Mouse (Mus musculus): ENCODE measurements around the gene Rps6ka3. TPM values are rescaled to one million over a fixed set of nuclear protein-coding genes. Genes with fewer than 3 reads are reported as not detected.
A peak's percentile ranks its signal among the peaks of the same experiment; 100 is the strongest.

Rps6ka3 gene
- polyA plus RNA-seq, 1 experiment from 2014 or later, result 3.3 TPM

- Histone ChIP-seq H3K4me3 (replicated peaks) (peak overlapping the region; percentile 58), H3K36me3 (no peaks in the 10 kb centered on the region), H3K27ac (replicated peaks) (peak overlapping the region; percentile 85), H3K4me2 (peak overlapping the region; percentile 65), H3K27me3 (replicated peaks) (no peaks in the 10 kb centered on the region), H3K9ac (replicated peaks) (peak overlapping the region; percentile 57), H3K9me3 (replicated peaks) (no peaks in the 10 kb centered on the region), H3K4me1 (peaks cover 3% of the 10 kb centered on the region; the same call in 1 of the 2 replicates)
- 27% methylated on average over 37 of the region's 71 CpGs for WGBS
- peak; percentile 97 for ATAC-seq (ENCODE audit: low FRiP score)
Observed at GRCm38 (mm10) chrX:159255123-159255978, 45.2 kb downstream of the Rps6ka3 start.

DNA sequence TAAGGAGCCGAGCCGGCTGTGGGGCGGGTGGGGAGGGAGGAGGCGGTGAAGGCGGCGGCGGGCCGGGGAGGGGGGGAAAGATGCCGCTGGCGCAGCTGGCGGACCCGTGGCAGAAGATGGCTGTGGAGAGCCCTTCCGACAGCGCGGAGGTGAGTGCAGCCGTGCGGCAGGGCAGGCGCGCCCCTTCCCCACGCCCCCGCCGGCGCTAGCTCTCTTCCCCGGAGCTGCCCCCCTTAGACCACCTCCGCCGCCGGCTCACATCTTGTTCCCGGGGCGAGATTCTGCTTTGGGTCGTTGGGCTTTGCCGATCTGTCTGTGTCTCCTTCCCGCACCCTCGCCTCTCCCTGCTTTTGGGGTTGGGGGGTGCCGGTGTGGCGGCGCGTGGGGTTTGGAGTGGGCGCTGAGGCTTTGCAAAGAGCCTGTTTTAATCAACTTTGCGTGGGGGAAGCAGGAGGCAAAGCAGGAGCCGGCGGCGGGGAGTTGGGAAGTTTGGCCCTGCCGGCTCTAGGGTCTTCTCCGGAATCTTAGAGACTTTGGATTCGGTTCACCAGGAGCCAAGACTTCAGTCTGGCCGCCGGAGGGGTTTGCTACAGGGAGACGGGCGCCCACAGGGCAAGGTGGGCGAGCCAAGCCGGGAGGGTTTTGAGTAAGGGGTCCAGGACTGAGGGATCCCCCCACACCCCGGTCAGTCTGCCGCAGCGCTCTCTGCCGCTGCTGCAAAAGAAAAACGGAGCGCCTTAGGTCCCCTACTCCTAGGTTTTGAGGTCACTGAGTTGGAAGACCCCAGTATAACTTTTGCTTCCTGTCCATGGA lies 46.1 kb downstream of the Rps6ka3 start:
- Histone ChIP-seq H3K27ac (replicated peaks) (peak overlapping the region; percentile 85), H3K9ac (replicated peaks) (peak overlapping the region; percentile 57), H3K36me3 (no peaks in the 10 kb centered on the region), H3K9me3 (replicated peaks) (no peaks in the 10 kb centered on the region), H3K4me2 (peak overlapping the region; percentile 65), H3K27me3 (replicated peaks) (no peaks in the 10 kb centered on the region), H3K4me1 (peaks cover 3% of the 10 kb centered on the region; the same call in 1 of the 2 replicates), H3K4me3 (replicated peaks) (peak overlapping the region; percentile 58)
- 21% methylated on average over 43 of the region's 57 CpGs for WGBS
- peak; percentile 46 for ATAC-seq (ENCODE audit: low FRiP score)

- no peaks in the 10 kb centered on the region for H3K36me3 ChIP-seq
- H3K4me3 ChIP-seq (replicated peaks), result peak overlapping the region; percentile 58
- peak overlapping the region; percentile 65 for H3K4me2 ChIP-seq
- no peak for ATAC-seq (ENCODE audit: low FRiP score)
- H3K27ac ChIP-seq (replicated peaks), result peak overlapping the region; percentile 85
- no peaks in the 10 kb centered on the region for H3K27me3 ChIP-seq (replicated peaks)
- peaks cover 3% of the 10 kb centered on the region; the same call in 1 of the 2 replicates for H3K4me1 ChIP-seq
- H3K9ac ChIP-seq (replicated peaks), result peak overlapping the region; percentile 57
- no peaks in the 10 kb centered on the region for H3K9me3 ChIP-seq (replicated peaks)
- 18% methylated on average over 20 of the region's 20 CpGs for WGBS
Observed at GRCm38 (mm10) chrX:159256921-159257421, 46.9 kb downstream of the Rps6ka3 start.

- Histone ChIP-seq H3K9ac (replicated peaks) (no peak overlapping the region), H3K9me3 (replicated peaks) (no peaks in the 10 kb centered on the region), H3K4me3 (replicated peaks) (no peak overlapping the region), H3K4me1 (no peaks in the 10 kb centered on the region), H3K27me3 (replicated peaks) (no peaks in the 10 kb centered on the region), H3K4me2 (no peak overlapping the region), H3K36me3 (no peaks in the 10 kb centered on the region), H3K27ac (replicated peaks) (no peak overlapping the region)
- WGBS, result 34% methylated on average over 3 of the region's 3 CpGs
- no peak for ATAC-seq (ENCODE audit: low FRiP score)
Observed at GRCm38 (mm10) chrX:159264681-159265080, 54.6 kb downstream of the Rps6ka3 start.

DNA sequence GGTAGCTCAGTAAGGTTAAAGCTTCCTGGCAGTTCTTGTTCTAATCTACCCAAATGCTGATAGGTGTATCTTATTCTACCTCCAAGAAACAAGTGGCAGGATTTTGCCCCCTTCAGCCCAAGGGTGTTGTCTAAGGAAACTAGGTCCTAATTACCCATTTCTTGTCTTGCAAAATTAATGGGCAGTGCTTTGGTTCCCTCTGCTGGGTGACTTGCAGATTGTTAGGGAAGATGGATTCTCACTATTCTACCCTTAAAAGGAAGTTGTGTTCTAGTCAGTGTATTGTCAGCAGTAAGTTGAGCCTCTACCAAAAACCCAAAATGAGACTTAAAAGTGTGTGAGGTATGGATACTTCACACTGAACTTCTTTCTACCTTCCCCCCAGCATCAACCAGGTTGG lies 59.0 kb downstream of the Rps6ka3 start:
- no peaks in the 10 kb centered on the region for H3K9me3 ChIP-seq (replicated peaks)
- H3K9ac ChIP-seq (replicated peaks), result no peak overlapping the region
- no peak overlapping the region for H3K4me3 ChIP-seq (replicated peaks)
- no peaks in the 10 kb centered on the region for H3K36me3 ChIP-seq
- no peak for ATAC-seq (ENCODE audit: low FRiP score)
- H3K27me3 ChIP-seq (replicated peaks), result no peaks in the 10 kb centered on the region
- no peak overlapping the region for H3K27ac ChIP-seq (replicated peaks)
- H3K4me1 ChIP-seq, result no peaks in the 10 kb centered on the region
- H3K4me2 ChIP-seq, result no peak overlapping the region

DNA sequence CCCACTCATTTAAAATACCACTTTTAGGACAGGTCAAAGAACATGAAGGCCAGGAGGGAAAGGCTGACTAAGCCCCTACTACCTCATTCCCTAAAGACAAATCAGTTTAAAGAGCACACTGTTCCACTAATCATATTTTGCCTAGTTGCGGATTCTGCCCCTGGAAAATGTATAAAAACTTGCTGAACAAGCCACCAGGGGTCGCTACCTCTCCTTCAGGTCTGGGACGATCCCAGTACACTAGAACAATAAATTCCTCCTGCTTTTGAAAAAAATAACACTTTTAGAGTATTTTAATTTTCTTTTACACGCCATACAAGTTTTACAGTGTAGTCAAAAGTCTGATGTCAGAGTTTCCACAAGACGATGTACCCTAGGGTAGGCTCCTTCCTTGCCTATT lies 76.7 kb downstream of the Rps6ka3 start:
- Histone ChIP-seq H3K4me1 (no peaks in the 10 kb centered on the region), H3K36me3 (no peaks in the 10 kb centered on the region), H3K9ac (replicated peaks) (no peak overlapping the region), H3K9me3 (replicated peaks) (no peaks in the 10 kb centered on the region), H3K27ac (replicated peaks) (no peak overlapping the region), H3K4me2 (no peak overlapping the region), H3K4me3 (replicated peaks) (no peak overlapping the region), H3K27me3 (replicated peaks) (no peaks in the 10 kb centered on the region)
- ATAC-seq (ENCODE audit: low FRiP score), result no peak
- WGBS, result 68% methylated on average over 5 of the region's 5 CpGs

- Histone ChIP-seq H3K4me3 (replicated peaks) (no peak overlapping the region), H3K4me2 (no peak overlapping the region), H3K4me1 (no peaks in the 10 kb centered on the region), H3K9ac (replicated peaks) (no peak overlapping the region), H3K27ac (replicated peaks) (no peak overlapping the region), H3K36me3 (no peaks in the 10 kb centered on the region), H3K27me3 (replicated peaks) (no peaks in the 10 kb centered on the region), H3K9me3 (replicated peaks) (no peaks in the 10 kb centered on the region)
- 94% methylated on average over 1 of the region's 1 CpGs for WGBS
- ATAC-seq (ENCODE audit: low FRiP score), result no peak
Observed at GRCm38 (mm10) chrX:159295879-159296278, 85.8 kb downstream of the Rps6ka3 start.

GRCm38 (mm10) chrX:159302349-159303311 lies 92.5 kb downstream of the Rps6ka3 start:
- Histone ChIP-seq H3K4me1 (no peaks in the 10 kb centered on the region), H3K9ac (replicated peaks) (no peak overlapping the region), H3K27ac (replicated peaks) (no peak overlapping the region), H3K27me3 (replicated peaks) (no peaks in the 10 kb centered on the region), H3K36me3 (no peaks in the 10 kb centered on the region), H3K9me3 (replicated peaks) (no peaks in the 10 kb centered on the region), H3K4me2 (no peak overlapping the region), H3K4me3 (replicated peaks) (no peak overlapping the region)
- no peak for ATAC-seq (ENCODE audit: low FRiP score)
- 85% methylated on average over 11 of the region's 11 CpGs for WGBS

DNA sequence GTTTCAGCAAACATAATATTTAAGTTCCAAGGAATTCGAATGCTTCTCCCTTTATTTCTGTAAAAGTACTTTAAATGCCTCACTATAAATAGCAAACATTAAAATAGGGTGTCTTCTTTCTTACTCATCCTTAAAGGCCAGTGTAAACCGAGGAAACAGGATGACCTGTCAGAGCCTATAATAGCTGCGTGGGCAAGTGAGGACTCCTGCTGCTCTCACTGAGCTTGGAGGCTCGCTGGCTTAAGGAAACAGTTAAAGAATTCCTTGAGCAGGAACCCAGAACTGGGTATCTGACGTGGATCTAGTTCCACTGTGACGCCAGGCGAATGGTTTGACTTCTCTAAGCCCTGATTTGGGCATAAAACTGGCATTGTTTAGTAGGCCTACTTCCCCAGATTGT lies 105.2 kb downstream of the Rps6ka3 start:
- Histone ChIP-seq H3K4me3 (replicated peaks) (no peak overlapping the region), H3K36me3 (no peaks in the 10 kb centered on the region), H3K27ac (replicated peaks) (no peak overlapping the region), H3K9me3 (replicated peaks) (no peaks in the 10 kb centered on the region), H3K9ac (replicated peaks) (no peak overlapping the region), H3K4me2 (no peak overlapping the region), H3K4me1 (no peaks in the 10 kb centered on the region), H3K27me3 (replicated peaks) (no peaks in the 10 kb centered on the region)
- 74% methylated on average over 7 of the region's 7 CpGs for WGBS
- no peak for ATAC-seq (ENCODE audit: low FRiP score)

DNA sequence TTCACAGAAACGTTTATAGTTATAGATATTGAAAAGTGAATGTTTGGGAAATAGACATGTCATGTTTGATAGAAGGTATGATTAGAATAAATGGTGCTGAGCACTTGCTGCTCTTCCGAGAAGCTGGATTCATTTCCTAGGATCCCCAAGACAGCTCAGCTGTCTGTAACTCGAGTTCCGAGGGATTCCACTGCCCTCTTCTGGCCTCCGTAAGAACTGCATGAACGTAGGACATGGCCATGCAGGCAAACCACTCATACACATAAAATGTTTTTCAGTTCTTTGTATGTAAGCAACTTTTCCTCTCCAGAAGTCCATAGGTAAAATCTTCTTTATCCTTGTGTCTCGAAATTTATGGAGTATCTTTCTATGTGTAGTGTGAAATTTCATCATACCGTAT lies 111.2 kb downstream of the Rps6ka3 start:
- H3K9me3 ChIP-seq (replicated peaks), result no peaks in the 10 kb centered on the region
- H3K9ac ChIP-seq (replicated peaks), result no peak overlapping the region
- H3K27me3 ChIP-seq (replicated peaks), result no peaks in the 10 kb centered on the region
- H3K4me1 ChIP-seq, result no peaks in the 10 kb centered on the region
- no peak overlapping the region for H3K4me2 ChIP-seq
- no peak overlapping the region for H3K27ac ChIP-seq (replicated peaks)
- H3K4me3 ChIP-seq (replicated peaks), result no peak overlapping the region
- H3K36me3 ChIP-seq, result no peaks in the 10 kb centered on the region
- ATAC-seq (ENCODE audit: low FRiP score), result no peak; the same call in 1 of the 2 replicates
- WGBS, result 22% methylated on average over 8 of the region's 8 CpGs

- H3K9me3 ChIP-seq (replicated peaks), result no peaks in the 10 kb centered on the region
- no peak overlapping the region for H3K27ac ChIP-seq (replicated peaks)
- H3K4me1 ChIP-seq, result no peaks in the 10 kb centered on the region
- ATAC-seq (ENCODE audit: low FRiP score), result no peak
- H3K36me3 ChIP-seq, result no peaks in the 10 kb centered on the region
- H3K4me2 ChIP-seq, result no peak overlapping the region
- WGBS, result 85% methylated on average over 3 of the region's 3 CpGs
- no peak overlapping the region for H3K4me3 ChIP-seq (replicated peaks)
- H3K27me3 ChIP-seq (replicated peaks), result no peaks in the 10 kb centered on the region; the same call in 1 of the 2 replicates
- H3K9ac ChIP-seq (replicated peaks), result no peak overlapping the region
Observed at GRCm38 (mm10) chrX:159364506-159364905, 154.4 kb downstream of the Rps6ka3 start.
